Mouse (Mus musculus): ENCODE measurements around the gene Rnf213. TPM values are rescaled to one million over a fixed set of nuclear protein-coding genes. Genes with fewer than 3 reads are reported as not detected.

Gene Rnf213
- total RNA-seq, 2 experiments from 2014 or later, result 5.7 to 6.6 TPM

- no peak for DNase-seq (ENCODE audit: low spot score)
These were observed 122.2 kb downstream of the Rnf213 start for GRCm38 (mm10) chr11:119514967-119515636.

GRCm38 (mm10) chr11:119515823-119516676 is 123.2 kb downstream of the Rnf213 start:
- no peak for DNase-seq (ENCODE audit: low spot score)

GRCm38 (mm10) chr11:119516677-119517361 is 123.9 kb downstream of the Rnf213 start:
- DNase-seq (ENCODE audit: low spot score), result no peak

GRCm38 (mm10) chr11:119519387-119519786 is 126.5 kb downstream of the Rnf213 start:
- DNase-seq (ENCODE audit: low spot score), result no peak

- DNase-seq (ENCODE audit: low spot score), result no peak
These were observed 127.3 kb downstream of the Rnf213 start for GRCm38 (mm10) chr11:119520005-119520712.

- no peak for DNase-seq (ENCODE audit: low spot score)
These were observed 127.8 kb downstream of the Rnf213 start for GRCm38 (mm10) chr11:119520713-119521063.

GRCm38 (mm10) chr11:119521920-119522710 is 129.2 kb downstream of the Rnf213 start:
- no peak for DNase-seq (ENCODE audit: low spot score)

GRCm38 (mm10) chr11:119522779-119523178 is 129.9 kb downstream of the Rnf213 start:
- no peak for DNase-seq (ENCODE audit: low spot score)

- DNase-seq (ENCODE audit: low spot score), result no peak
These were observed 130.5 kb downstream of the Rnf213 start for GRCm38 (mm10) chr11:119523392-119523791.

GRCm38 (mm10) chr11:119524545-119524949 is 131.6 kb downstream of the Rnf213 start:
- DNase-seq (ENCODE audit: low spot score), result peak; percentile 76

GRCm38 (mm10) chr11:119526068-119526966 is 133.4 kb downstream of the Rnf213 start:
- DNase-seq (ENCODE audit: low spot score), result no peak

GRCm38 (mm10) chr11:119528930-119529329 is 136.0 kb downstream of the Rnf213 start:
- no peak for DNase-seq (ENCODE audit: low spot score)

- no peak for DNase-seq (ENCODE audit: low spot score)
These were observed 139.6 kb downstream of the Rnf213 start for GRCm38 (mm10) chr11:119532460-119532859.

GRCm38 (mm10) chr11:119533745-119534144 is 140.8 kb downstream of the Rnf213 start:
- DNase-seq (ENCODE audit: low spot score), result no peak

Small RNAs within 50 kb of the gene (microRNA-seq; reads per million reads assigned to microRNA genes)
- not detected for gene Mir1932

Other genes with a start within 250 kb of the Rnf213 start
- gene Tbc1d16, start 164.6 kb upstream of the Rnf213 start, total RNA-seq (2021), result 10 to 100 TPM; 29.7 to 29.9 TPM
- under 1 TPM in 1 of 2 experiments, not detected in 1; 0.26 TPM for gene Ccdc40, start 164.5 kb upstream of the Rnf213 start, total RNA-seq (2021)
- gene Gaa, start 125.2 kb upstream of the Rnf213 start, total RNA-seq (2021), result 100 to 1,000 TPM; 174 to 191 TPM
- 10 to 100 TPM; 32.2 to 43.5 TPM for gene Eif4a3, start 93.0 kb upstream of the Rnf213 start, total RNA-seq (2021)
- gene Card14, start 85.3 kb upstream of the Rnf213 start, total RNA-seq (2021), result under 1 TPM; 0.21 to 0.34 TPM
- gene Sgsh, start 37.6 kb upstream of the Rnf213 start, total RNA-seq (2021), result 1 to 10 TPM; 3.3 to 3.4 TPM
- gene Slc26a11, start 37.5 kb upstream of the Rnf213 start, total RNA-seq (2021), result 1 to 10 TPM; 2.4 to 2.8 TPM
- 1 to 10 TPM; 4.4 to 5.7 TPM for gene Endov, start 98.2 kb downstream of the Rnf213 start, total RNA-seq (2021)
- under 1 TPM; 0.05 TPM for gene Nptx1, start 154.7 kb downstream of the Rnf213 start, total RNA-seq (2021)
- gene Rptor, start 209.8 kb downstream of the Rnf213 start, total RNA-seq (2021), result 10 to 100 TPM; 23.3 to 28.1 TPM

All from gastrocnemius, adult 18-20 months (tissue).